Mouse (Mus musculus) CD4-positive, CD25-positive, alpha-beta regulatory T cell, adult 4 months (primary cell): ENCODE results near the gene 2810021J22Rik. TPM values are rescaled to one million over a fixed set of nuclear protein-coding genes. Genes with fewer than 3 reads are reported as not detected.

Experiments
- ATAC-seq: one replicate; pipeline ENCODE4 v1.8.0; 2017
- polyA plus RNA-seq, 2 experiments: library from polyadenylated mRNA; unstranded; fragments of 100-300 nt; shearing (Covaris generic); gene quantifications; one replicate each; pipeline ENCODE4 v1.2.1; 2017

The 2810021J22Rik gene
- polyA plus RNA-seq, 2 experiments from 2014 or later = 11.0 to 14.5 TPM

GRCm38 (mm10) chr11:58916879-58917744, 50.1 kb downstream of the 2810021J22Rik start:
- peak; percentile 70 for ATAC-seq

GRCm38 (mm10) chr11:58917745-58918366, 50.8 kb downstream of the 2810021J22Rik start, which contains the start of gene Btnl10:
Gene Btnl10, plus strand, starts transcription at chr11:58917908.
- ATAC-seq = no peak

GRCm38 (mm10) chr11:58918759-58919158, 51.7 kb downstream of the 2810021J22Rik start:
- no peak for ATAC-seq

- ATAC-seq = no peak
Measured at GRCm38 (mm10) chr11:58922420-58922819, 55.4 kb downstream of the 2810021J22Rik start.

GRCm38 (mm10) chr11:58926651-58927050, 59.6 kb downstream of the 2810021J22Rik start:
- no peak for ATAC-seq

- no peak for ATAC-seq
Measured at GRCm38 (mm10) chr11:58927053-58927452, 60.0 kb downstream of the 2810021J22Rik start.

GRCm38 (mm10) chr11:58927790-58928651, 61.0 kb downstream of the 2810021J22Rik start:
- ATAC-seq = peak; percentile 95

GRCm38 (mm10) chr11:58929055-58929454, 62.0 kb downstream of the 2810021J22Rik start:
- ATAC-seq = no peak

- no peak for ATAC-seq
Measured at GRCm38 (mm10) chr11:58929641-58930040, 62.6 kb downstream of the 2810021J22Rik start.

GRCm38 (mm10) chr11:58930254-58930653, 63.2 kb downstream of the 2810021J22Rik start:
- no peak for ATAC-seq

GRCm38 (mm10) chr11:58931576-58931975, 64.6 kb downstream of the 2810021J22Rik start:
- ATAC-seq = no peak

Other genes with a start within 250 kb of the 2810021J22Rik start
- gene Olfr323, start 236.7 kb upstream of the 2810021J22Rik start, polyA plus RNA-seq = not detected
- gene Trim58, start 226.8 kb upstream of the 2810021J22Rik start, polyA plus RNA-seq = not detected
- gene Olfr322, start 208.4 kb upstream of the 2810021J22Rik start, polyA plus RNA-seq = not detected
- not detected for gene Olfr320, start 186.1 kb upstream of the 2810021J22Rik start, polyA plus RNA-seq
- not detected for gene Olfr319, start 168.1 kb upstream of the 2810021J22Rik start, polyA plus RNA-seq
- not detected for gene Olfr318, start 143.2 kb upstream of the 2810021J22Rik start, polyA plus RNA-seq
- not detected for gene Olfr317, start 128.0 kb upstream of the 2810021J22Rik start, polyA plus RNA-seq
- not detected for gene Olfr316, start 114.5 kb upstream of the 2810021J22Rik start, polyA plus RNA-seq
- not detected for gene Olfr315, start 94.0 kb upstream of the 2810021J22Rik start, polyA plus RNA-seq
- not detected for gene Olfr314, start 84.3 kb upstream of the 2810021J22Rik start, polyA plus RNA-seq
- gene Fam183b, start 65.3 kb upstream of the 2810021J22Rik start, polyA plus RNA-seq = under 1 TPM in 1 of 2 experiments, not detected in 1; 1.00 TPM
- not detected for gene Olfr313, start 52.2 kb upstream of the 2810021J22Rik start, polyA plus RNA-seq
- gene Olfr312, start 38.0 kb upstream of the 2810021J22Rik start, polyA plus RNA-seq = under 1 TPM in 1 of 2 experiments, not detected in 1; 0.13 TPM
- not detected for gene Olfr311, start 28.0 kb upstream of the 2810021J22Rik start, polyA plus RNA-seq
- gene Gm12258, start 20.1 kb upstream of the 2810021J22Rik start, polyA plus RNA-seq = 1 to 10 TPM; 7.1 to 7.9 TPM
- 10 to 100 TPM in 1 of 2 experiments, 1 to 10 TPM in 1; 8.2 to 10.6 TPM for gene Zfp39, start 37.0 kb downstream of the 2810021J22Rik start, polyA plus RNA-seq
- gene Btnl10, start 50.7 kb downstream of the 2810021J22Rik start, polyA plus RNA-seq = not detected
- 10 to 100 TPM in 1 of 2 experiments, 1 to 10 TPM in 1; 10.0 to 18.7 TPM for gene Rnf187, start 71.7 kb downstream of the 2810021J22Rik start, polyA plus RNA-seq
- 1 to 10 TPM; 4.9 to 6.6 TPM for gene Hist3h2ba, start 81.7 kb downstream of the 2810021J22Rik start, polyA plus RNA-seq
- gene Hist3h2a, start 87.5 kb downstream of the 2810021J22Rik start, polyA plus RNA-seq = 10 to 100 TPM in 1 of 2 experiments, 1 to 10 TPM in 1; 9.6 to 10.3 TPM
- gene Trim17, start 87.5 kb downstream of the 2810021J22Rik start, polyA plus RNA-seq = under 1 TPM; 0.28 to 0.46 TPM
- gene Trim11, start 110.9 kb downstream of the 2810021J22Rik start, polyA plus RNA-seq = 10 to 100 TPM; 23.7 to 27.1 TPM